Mouse (Mus musculus) liver, postnatal 0 days (tissue): ENCODE results near the gene Fbxl16.

Experiments used
- CTCF ChIP-seq: sonication (generic); IDR thresholded peaks from 2 replicates; pipeline ENCODE4 v1.5.1; 2016; ENCODE audit warnings: antibody characterized with exemption, low read depth
- EP300 ChIP-seq: IDR thresholded peaks from 2 replicates; pipeline ENCODE4 v1.6.1; 2016; ENCODE audit warnings: antibody characterized with exemption, low read depth, mild to moderate bottlenecking

- TF ChIP-seq EP300 (no peak), CTCF (no peak)
These were observed 32.4 kb downstream of the Fbxl16 start, which contains the start of gene Gm20683 for GRCm38 (mm10) chr17:25841117-25841880.
